Mouse (Mus musculus) cerebellum, postnatal 4 days (tissue): ENCODE results near the gene Slc16a3.

ENCODE experiments used
- DNase-seq, 2 experiments: peaks; one replicate each; pipeline ENCODE4 v3.0.0; 2022; ENCODE audit warnings: low spot score in 2 of 2, mixed read lengths in 1 of 2

Slc16a3 gene

GRCm38 (mm10) chr11:120973318-120973717, 25.0 kb downstream of the Slc16a3 start:
- DNase-seq, result no peak

GRCm38 (mm10) chr11:120979711-120980426, 31.6 kb downstream of the Slc16a3 start:
- no peak for DNase-seq

GRCm38 (mm10) chr11:120980427-120981035, 32.3 kb downstream of the Slc16a3 start:
- no peak for DNase-seq

GRCm38 (mm10) chr11:120981661-120982060, 33.4 kb downstream of the Slc16a3 start:
- no peak for DNase-seq

GRCm38 (mm10) chr11:120982459-120982858, 34.2 kb downstream of the Slc16a3 start:
- no peak for DNase-seq

- DNase-seq, result no peak
Measured at GRCm38 (mm10) chr11:120984448-120985330, 36.4 kb downstream of the Slc16a3 start.

GRCm38 (mm10) chr11:120987608-120988007, 39.3 kb downstream of the Slc16a3 start:
- no peak for DNase-seq

GRCm38 (mm10) chr11:120988410-120988809, 40.1 kb downstream of the Slc16a3 start:
- DNase-seq, result no peak

- DNase-seq, result no peak
Measured at GRCm38 (mm10) chr11:120989523-120989922, 41.2 kb downstream of the Slc16a3 start.

GRCm38 (mm10) chr11:120990126-120990781, 42.0 kb downstream of the Slc16a3 start:
- no peak for DNase-seq

GRCm38 (mm10) chr11:120990951-120991526, 42.8 kb downstream of the Slc16a3 start, which contains the start of gene Csnk1d:
Gene Csnk1d, minus strand, starts transcription at chr11:120991330.
- peak; percentile 100 for DNase-seq

GRCm38 (mm10) chr11:120991791-120992190, 43.5 kb downstream of the Slc16a3 start:
- no peak for DNase-seq

- DNase-seq, result no peak
Measured at GRCm38 (mm10) chr11:120993080-120993479, 44.8 kb downstream of the Slc16a3 start.

GRCm38 (mm10) chr11:120993586-120993985, 45.3 kb downstream of the Slc16a3 start:
- DNase-seq, result no peak

- DNase-seq, result no peak
Measured at GRCm38 (mm10) chr11:120994741-120995140, 46.5 kb downstream of the Slc16a3 start.

GRCm38 (mm10) chr11:121001966-121002365, 53.7 kb downstream of the Slc16a3 start:
- no peak for DNase-seq

- DNase-seq, result no peak
Measured at GRCm38 (mm10) chr11:121004281-121004680, 56.0 kb downstream of the Slc16a3 start.

GRCm38 (mm10) chr11:121006184-121006583, 57.9 kb downstream of the Slc16a3 start:
- no peak for DNase-seq

GRCm38 (mm10) chr11:121010044-121010755, 61.9 kb downstream of the Slc16a3 start:
- DNase-seq, result no peak
